Mouse (Mus musculus) megakaryocyte, embryonic 14.5 days (primary cell): ENCODE results near the gene Mgarp.

Source experiments
- FLI1 ChIP-seq: IDR thresholded peaks from 2 replicates; pipeline ENCODE4 v1.6.1; 2012; ENCODE audit warnings: low read length, inconsistent platforms, mixed read lengths
- GATA1 ChIP-seq: IDR thresholded peaks from 3 replicates; pipeline ENCODE4 v1.6.1; 2012; ENCODE audit warnings: mixed read lengths, low read length, inconsistent platforms, borderline replicate concordance

DNA sequence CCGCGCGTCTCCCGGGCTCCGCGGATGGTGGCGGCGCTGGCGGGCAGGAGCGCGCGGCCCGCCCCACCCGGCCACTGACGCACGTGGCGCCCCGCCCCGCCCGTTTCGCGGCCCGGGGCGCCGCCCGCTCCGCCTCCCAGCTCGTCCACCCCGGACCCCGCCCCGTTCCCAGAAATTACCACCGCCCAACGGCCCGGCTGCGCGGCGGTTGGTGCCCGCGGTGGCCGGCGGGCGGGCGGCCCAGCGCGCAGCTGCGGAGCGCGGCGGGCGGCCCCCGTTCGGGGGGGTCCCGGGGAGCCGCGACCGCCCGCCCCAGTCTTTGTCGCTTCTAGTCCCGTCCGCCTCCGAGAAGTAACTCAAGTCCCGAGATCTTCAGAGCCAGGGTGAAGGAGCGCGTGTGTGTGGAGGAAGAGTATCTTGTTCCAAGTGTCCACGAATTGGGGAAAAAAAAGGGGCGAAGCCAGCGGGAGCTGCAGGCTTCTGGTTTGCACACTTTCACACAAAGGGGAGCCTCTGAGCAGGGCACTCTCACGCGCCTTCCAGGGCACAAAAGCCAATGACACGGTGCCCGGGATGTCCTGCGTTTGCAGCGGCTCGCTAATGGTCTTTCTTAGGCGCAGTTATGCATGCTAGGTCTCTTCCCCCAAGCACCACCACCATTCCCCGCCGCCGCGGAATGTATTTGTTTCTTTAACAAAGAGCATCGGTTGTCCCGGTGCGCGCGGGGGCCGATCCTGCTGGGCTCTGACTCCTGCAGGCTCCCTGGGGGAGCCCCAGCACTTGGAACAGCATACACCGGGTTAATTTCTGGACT is 55.1 kb downstream of the Mgarp start:
- TF ChIP-seq GATA1 (no peak), FLI1 (no peak)
